Mouse (Mus musculus): ENCODE data around the gene Ghrh.

DNA sequence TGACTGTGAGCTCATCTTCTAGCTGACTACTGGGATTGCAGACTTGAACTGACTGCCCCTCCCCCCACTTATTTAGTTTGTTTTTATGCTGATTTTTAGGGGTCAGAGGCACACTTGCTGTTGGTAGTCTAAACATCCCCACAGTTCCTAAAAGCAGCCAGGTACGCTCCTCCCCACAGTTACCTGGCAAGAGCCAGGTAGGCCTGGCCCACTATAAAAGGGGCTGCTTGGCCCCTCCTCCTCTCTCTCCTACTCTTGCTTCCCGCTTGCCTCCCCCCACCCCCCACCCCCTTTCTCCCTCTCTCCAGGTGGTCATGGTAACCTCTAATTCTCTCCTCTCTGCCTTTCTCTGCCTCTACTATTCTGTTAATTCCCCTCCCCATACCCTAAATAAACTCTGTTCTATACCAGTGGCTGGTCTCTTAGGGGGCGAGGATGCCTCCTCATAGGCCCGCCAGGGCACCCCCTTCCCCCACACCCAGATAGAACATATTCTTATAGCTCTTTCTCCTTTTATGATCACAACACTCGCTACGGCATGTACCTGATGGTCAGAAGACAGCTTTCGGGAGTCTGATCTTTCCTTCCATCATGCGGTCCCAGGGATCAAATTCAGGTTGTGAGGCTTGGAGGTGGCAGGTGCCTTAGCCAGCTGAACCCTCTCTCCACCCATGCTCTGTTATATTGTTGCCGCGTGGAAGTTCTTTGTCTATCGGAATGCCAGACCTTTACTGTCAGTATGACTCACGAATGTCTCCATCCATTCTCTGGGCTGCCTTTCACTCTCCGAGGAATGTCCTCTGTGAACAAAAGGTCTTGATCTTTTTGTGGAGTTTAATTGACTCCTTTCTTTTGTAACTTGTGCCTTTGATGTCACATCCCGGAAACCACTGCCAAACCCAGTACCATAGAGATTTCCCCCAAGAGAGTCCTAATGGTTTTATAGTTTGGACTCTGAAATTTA is 28.8 kb upstream of the Ghrh start:
- TF ChIP-seq CTCF (IDR thresholded peaks at IDR 0.05; ENCODE audit: low read depth, low read length): no peak
- no peak for TF ChIP-seq GATA1 (IDR thresholded peaks at IDR 0.05; ENCODE audit: borderline replicate concordance, low read length)
- no peak for TF ChIP-seq TAL1 (conservative IDR thresholded peaks at IDR 0.05; ENCODE audit: low read depth, low read length)
- no peak for TF ChIP-seq POLR2AphosphoS5 (IDR thresholded peaks at IDR 0.05; ENCODE audit: insufficient replicate concordance, low read depth, low read length)
- TF ChIP-seq GATA2 (IDR thresholded peaks at IDR 0.05; ENCODE audit: borderline replicate concordance, low read depth, low read length): no peak

Measured in G1E (cell line).